In the genomic region with DNA sequence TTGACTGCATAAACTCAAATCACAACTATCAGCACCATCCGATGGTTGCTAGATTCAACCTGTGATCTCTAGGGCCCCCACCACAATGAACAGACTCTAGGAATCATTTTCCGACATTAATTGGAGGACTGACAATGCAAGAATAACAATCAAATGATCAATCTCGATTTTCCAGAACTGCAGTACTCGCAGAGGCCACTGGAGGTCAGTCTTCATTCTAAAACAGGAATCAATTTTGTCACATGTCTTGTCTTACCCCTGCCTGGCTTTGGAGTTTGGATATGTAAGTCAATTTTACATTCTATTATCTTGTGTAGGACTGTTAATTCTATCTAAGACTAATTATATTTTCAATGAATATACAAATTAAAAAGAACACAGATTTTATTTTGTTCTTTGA, we compare ENCODE assay signal across 1 mouse cellular context.
A peak's percentile ranks its signal among the peaks of the same experiment; 100 is the strongest.
TF ChIP-seq lines count a peak whose summit lies in the region.

No protein-coding gene starts in this region.

TF ChIP-seq in MEL, 35 proteins besides CTCF, POLR2A, EP300 and RAD21 (continued from another document):
- TF ChIP-seq USF1 (IDR thresholded peaks at IDR 0.05; ENCODE audit: low read depth, low read length) (peak; percentile 44; the same call in 1 of the 2 replicates), ZKSCAN1 (IDR thresholded peaks at IDR 0.05; ENCODE audit: low read depth, low read length) (no peak), HCFC1 (IDR thresholded peaks at IDR 0.05; ENCODE audit: low read depth, low read length) (no peak)
